In the genomic region with DNA sequence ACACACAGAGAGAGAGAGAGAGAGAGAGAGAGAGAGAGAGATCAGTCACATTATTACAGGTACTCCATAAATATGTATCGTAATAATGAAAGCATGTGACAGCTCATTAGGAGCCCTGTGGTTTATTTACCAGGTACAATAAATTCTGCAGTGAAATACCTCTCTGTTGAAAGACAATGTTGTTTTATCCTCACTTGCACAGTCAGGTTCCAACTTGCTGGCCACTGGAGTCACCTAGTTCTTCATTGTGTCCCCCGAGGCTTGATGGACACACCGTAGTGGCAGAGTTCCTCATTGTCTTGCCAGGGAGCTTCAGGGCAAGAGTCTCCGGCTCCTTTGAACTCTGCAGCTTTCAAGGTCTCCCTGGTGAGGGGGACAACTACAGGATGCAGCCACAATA, we compare ENCODE assay signal across 17 mouse cellular contexts.
"Had no signal": no experiment of that assay in that cellular context is flagged by ENCODE, and none has a peak within 500 bp of the region (broad histone marks: within the 10 kb centered on the region; RNA-seq: fewer than 3 reads in every experiment).

No protein-coding gene starts in this region.

- DNase-seq: retina, postnatal 1 day; right cerebral cortex, adult 18-20 months; right cerebral cortex, postnatal 14 days; right cerebral cortex, postnatal 25 days; right cerebral cortex, postnatal 4 days; spleen, adult 18-20 months; thymus, adult 18-20 months; thymus, adult 2 months; thymus, postnatal 14 days; thymus, postnatal 25 days; thymus, postnatal 36 days; thymus, postnatal 4 days had no signal

- H3K27ac ChIP-seq: neural tube, embryonic 12.5 days; neural tube, embryonic 13.5 days; neural tube, embryonic 15.5 days; stomach, embryonic 15.5 days; stomach, postnatal 0 days had no signal

- H3K27me3 ChIP-seq: stomach, embryonic 15.5 days had no signal

- H3K9ac ChIP-seq: neural tube, embryonic 12.5 days; neural tube, embryonic 13.5 days; neural tube, embryonic 15.5 days; stomach, embryonic 15.5 days had no signal

- H3K9me3 ChIP-seq: neural tube, embryonic 13.5 days; neural tube, embryonic 15.5 days; stomach, embryonic 15.5 days had no signal

- H3K36me3 ChIP-seq: neural tube, embryonic 12.5 days; neural tube, embryonic 13.5 days; neural tube, embryonic 15.5 days; stomach, embryonic 15.5 days had no signal

- H3K4me2 ChIP-seq: neural tube, embryonic 12.5 days; neural tube, embryonic 13.5 days; neural tube, embryonic 15.5 days; stomach, embryonic 15.5 days had no signal

- H3K4me3 ChIP-seq: neural tube, embryonic 12.5 days; neural tube, embryonic 13.5 days; neural tube, embryonic 15.5 days; stomach, embryonic 15.5 days had no signal
